ENCODE assay signal across 20 mouse cellular contexts in the genomic region with DNA sequence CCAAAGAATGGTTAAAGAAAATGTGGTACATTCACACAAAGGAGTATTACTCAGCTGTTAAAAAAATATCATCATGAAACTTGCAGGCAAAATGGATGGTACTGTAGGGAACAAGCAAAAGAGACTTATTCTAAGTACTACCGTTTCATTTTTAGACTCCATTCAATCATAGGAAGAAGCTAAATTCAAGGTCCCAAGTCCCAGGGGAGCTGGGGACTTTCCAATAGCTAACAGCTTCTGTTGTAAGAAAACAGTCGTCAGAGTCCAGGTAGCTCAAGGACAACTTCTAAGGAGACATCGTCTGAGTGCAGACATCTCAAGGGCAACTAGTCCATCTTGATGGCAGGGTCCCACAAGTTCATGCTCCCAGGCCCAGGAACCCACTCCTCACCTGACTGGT.
"Had no signal": no experiment of that assay in that cellular context is flagged by ENCODE, and none has a peak within 500 bp of the region (broad histone marks: within the 10 kb centered on the region; RNA-seq: fewer than 3 reads in every experiment).

No protein-coding gene starts in this region.

- DNase-seq: lung, adult 18-20 months; lung, embryonic 14.5 days; lung, postnatal 10 days; lung, postnatal 4 days; midbrain, embryonic 14.5 days; retina, postnatal 1 day; right cerebral cortex, adult 18-20 months; right cerebral cortex, postnatal 25 days; right cerebral cortex, postnatal 4 days; spleen, adult 18-20 months; thymus, adult 18-20 months; thymus, postnatal 14 days; thymus, postnatal 36 days had no signal

- H3K27ac ChIP-seq: midbrain, embryonic 10.5 days; midbrain, embryonic 12.5 days; neural tube, embryonic 13.5 days; neural tube, embryonic 15.5 days; stomach, embryonic 15.5 days; stomach, postnatal 0 days had no signal

- H3K4me1 ChIP-seq: midbrain, embryonic 10.5 days; midbrain, embryonic 12.5 days; neural tube, embryonic 13.5 days; neural tube, embryonic 15.5 days; stomach, embryonic 15.5 days had no signal

- H3K27me3 ChIP-seq: midbrain, embryonic 12.5 days; neural tube, embryonic 13.5 days; neural tube, embryonic 15.5 days; stomach, embryonic 15.5 days had no signal

- H3K4me3 ChIP-seq: midbrain, embryonic 10.5 days; midbrain, embryonic 12.5 days; myocyte; neural tube, embryonic 13.5 days; neural tube, embryonic 15.5 days; stomach, embryonic 15.5 days had no signal
